Mouse (Mus musculus) erythroblast, embryonic 14.5 days (primary cell): ENCODE measurements around the gene Kcns1.

Source experiments
- GATA1 ChIP-seq: IDR thresholded peaks from 2 replicates; pipeline ENCODE4 v1.6.1; 2012; ENCODE audit warnings: low read length, inconsistent platforms, mixed read lengths
- TAL1 ChIP-seq: IDR thresholded peaks from 3 replicates; pipeline ENCODE4 v1.6.1; 2012; ENCODE audit warnings: low read length, inconsistent platforms, mixed read lengths

DNA sequence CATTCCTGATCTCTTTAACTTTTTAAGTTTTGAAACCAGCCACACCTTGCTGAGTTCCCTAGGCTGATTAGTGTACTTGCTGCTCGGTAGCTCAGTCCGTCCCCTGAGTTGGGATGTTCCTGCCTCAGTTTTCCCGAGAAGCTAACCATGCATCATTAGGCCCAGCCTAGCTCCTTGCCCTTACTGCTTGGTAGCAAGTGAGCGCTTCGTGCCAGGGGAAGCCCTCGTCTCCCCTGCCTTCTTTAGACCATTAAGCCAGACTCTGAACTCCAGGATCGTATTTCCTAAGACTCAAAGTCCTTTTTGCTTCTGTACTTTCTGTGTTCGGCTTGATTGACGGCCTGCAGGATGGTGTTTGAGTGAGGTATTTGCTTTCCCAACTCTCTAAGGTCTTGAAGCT lies 12.4 kb upstream of the Kcns1 start:
- TF ChIP-seq GATA1: no peak
- no peak for TF ChIP-seq TAL1
